Mouse (Mus musculus) hindbrain, postnatal 0 days (tissue): ENCODE results near the gene Slc35f5. TPM values are rescaled to one million over a fixed set of nuclear protein-coding genes. Genes with fewer than 3 reads are reported as not detected.
A peak's percentile ranks its signal among the peaks of the same experiment; 100 is the strongest.

Experiments
- ATAC-seq: fragments of 200-750 bp; cut with Nextera tagmentation; 2 replicates; pipeline ENCODE4 v1.8.0; 2017; ENCODE audit warnings: mild to moderate bottlenecking, moderate TSS enrichment, moderate library complexity
- DNase-seq: peaks from one replicate; pipeline ENCODE4 v3.0.0-alpha.2; 2015; ENCODE audit warnings: low spot score
- H3K27ac ChIP-seq: fragments of 300-500 bp; sonication (generic); 2 replicates; pipeline ENCODE4 v1.5.1; 2014; ENCODE audit warnings: mild to moderate bottlenecking
- H3K27me3 ChIP-seq: fragments of 300-500 bp; sonication (generic); 2 replicates; pipeline ENCODE4 v1.6.1; 2014; ENCODE audit warnings: low read length, mixed read lengths; ENCODE audit not compliant: insufficient read depth
- H3K36me3 ChIP-seq: fragments of 300-500 bp; sonication (generic); 2 replicates; pipeline ENCODE4 v1.6.1; 2014; ENCODE audit warnings: low read length, mixed read lengths; ENCODE audit not compliant: insufficient read depth
- H3K4me1 ChIP-seq: fragments of 300-500 bp; sonication (generic); 2 replicates; pipeline ENCODE4 v1.6.1; 2014; ENCODE audit warnings: antibody characterized with exemption, low read length, mixed read lengths; ENCODE audit not compliant: insufficient read depth
- H3K4me2 ChIP-seq: fragments of 300-500 bp; sonication (generic); 2 replicates; pipeline ENCODE4 v1.6.1; 2014; ENCODE audit warnings: low read depth, mild to moderate bottlenecking, low read length, moderate library complexity, mixed read lengths
- H3K4me3 ChIP-seq: fragments of 300-500 bp; sonication (generic); 2 replicates; pipeline ENCODE4 v1.5.1; 2014; ENCODE audit warnings: low read length
- H3K9ac ChIP-seq: fragments of 300-500 bp; sonication (generic); replicated peaks from 2 replicates; pipeline ENCODE4 v1.6.1; 2014; ENCODE audit warnings: mild to moderate bottlenecking, low read length, moderate library complexity, mixed read lengths
- H3K9me3 ChIP-seq: fragments of 300-500 bp; sonication (generic); 2 replicates; pipeline ENCODE4 v1.6.1; 2016; ENCODE audit warnings: low read length, mixed read lengths
- CTCF ChIP-seq: IDR thresholded peaks from 2 replicates; pipeline ENCODE4 v1.5.1; 2016; ENCODE audit warnings: antibody characterized with exemption, control low read depth, low read depth
- WGBS: fragments of 180-500 bp; shearing (Covaris S2); extraction: QIAGEN DNeasy Blood & Tissue Kit; methylation state at CpG from one replicate; pipeline ENCODE4 v1.1.7; 2014; 5-methylcytosine and 5-hydroxymethylcytosine counted together
- polyA plus RNA-seq: library from polyadenylated mRNA; unstranded; fragments of >200 nt; fragmentation: Nextera tagmentation; extraction: Ambion mirVana; gene quantifications from 2 replicates; pipeline ENCODE4 v1.2.1, GENCODE M21; 2015
- total RNA-seq: library from RNA; depleted of rRNA; stranded (reverse); fragments of >200 nt; gene quantifications from 2 replicates; pipeline ENCODE4 v1.2.3, GENCODE M21; 2014

Slc35f5 gene
- total and polyA plus RNA-seq, 2 experiments from 2014 or later = 16.4 to 34.7 TPM

GRCm38 (mm10) chr1:125568126-125568525 lies 7.7 kb downstream of the Slc35f5 start:
- Histone ChIP-seq H3K9me3 (no peaks in the 10 kb centered on the region), H3K4me2 (no peak overlapping the region), H3K36me3 (peaks cover 33% of the 10 kb centered on the region; the same call in 1 of the 2 replicates), H3K4me3 (no peak overlapping the region), H3K27me3 (no peaks in the 10 kb centered on the region), H3K9ac (no peak overlapping the region), H3K27ac (no peak overlapping the region), H3K4me1 (no peaks in the 10 kb centered on the region)
- DNase-seq (no peak), ATAC-seq (no peak)
- WGBS = 92% methylated on average over 4 of the region's 4 CpGs
- TF ChIP-seq CTCF = no peak

DNA sequence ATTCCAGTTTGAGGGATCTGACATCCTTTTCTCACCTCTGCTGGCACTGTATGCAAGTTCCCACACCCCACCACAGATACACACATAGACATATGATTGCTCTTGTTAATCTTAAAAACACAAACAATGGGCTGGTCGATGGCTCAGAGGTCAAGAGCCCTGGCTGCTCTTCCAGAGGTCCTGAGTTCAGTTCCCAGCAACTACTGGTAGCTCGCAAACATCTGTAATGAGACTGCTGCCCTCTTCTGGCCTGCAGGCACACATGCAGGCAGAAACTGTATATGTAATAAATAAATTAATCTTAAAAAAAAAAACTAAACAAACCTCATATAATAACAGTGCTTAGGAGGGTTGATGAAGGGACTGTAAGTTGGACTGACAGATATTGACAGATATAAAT lies 13.8 kb downstream of the Slc35f5 start:
- 76% methylated on average over 2 of the region's 2 CpGs for WGBS
- Histone ChIP-seq H3K4me1 (no peaks in the 10 kb centered on the region), H3K9ac (no peak overlapping the region), H3K4me3 (no peak overlapping the region), H3K4me2 (no peak overlapping the region), H3K27ac (no peak overlapping the region), H3K36me3 (peaks cover 58% of the 10 kb centered on the region), H3K27me3 (no peaks in the 10 kb centered on the region), H3K9me3 (no peaks in the 10 kb centered on the region)
- peak; percentile 53 for TF ChIP-seq CTCF
- peak; percentile 12 for DNase-seq
- no peak for ATAC-seq

- Histone ChIP-seq H3K4me3 (no peak overlapping the region), H3K4me2 (no peak overlapping the region), H3K4me1 (no peaks in the 10 kb centered on the region), H3K27me3 (no peaks in the 10 kb centered on the region), H3K9me3 (no peaks in the 10 kb centered on the region), H3K27ac (no peak overlapping the region), H3K9ac (no peak overlapping the region), H3K36me3 (peaks cover 51% of the 10 kb centered on the region)
- WGBS = 89% methylated on average over 10 of the region's 10 CpGs
- DNase-seq (no peak), ATAC-seq (no peak)
- no peak for TF ChIP-seq CTCF
Observed at GRCm38 (mm10) chr1:125575458-125576114, 15.2 kb downstream of the Slc35f5 start.

- no peak overlapping the region for H3K4me2 ChIP-seq
- no peaks in the 10 kb centered on the region for H3K9me3 ChIP-seq
- DNase-seq = no peak
- no peaks in the 10 kb centered on the region for H3K27me3 ChIP-seq
- no peaks in the 10 kb centered on the region for H3K4me1 ChIP-seq
- H3K4me3 ChIP-seq = no peak overlapping the region
- no peak for TF ChIP-seq CTCF
- H3K9ac ChIP-seq = no peak overlapping the region
- no peak overlapping the region for H3K27ac ChIP-seq
- H3K36me3 ChIP-seq = peaks cover 49% of the 10 kb centered on the region
- ATAC-seq = no peak
Observed at GRCm38 (mm10) chr1:125576965-125577364, 16.6 kb downstream of the Slc35f5 start.

- Histone ChIP-seq H3K9ac (no peak overlapping the region), H3K4me1 (no peaks in the 10 kb centered on the region), H3K27ac (no peak overlapping the region), H3K4me2 (no peak overlapping the region), H3K9me3 (no peaks in the 10 kb centered on the region), H3K36me3 (peaks cover 44% of the 10 kb centered on the region), H3K4me3 (no peak overlapping the region), H3K27me3 (no peaks in the 10 kb centered on the region)
- ATAC-seq (no peak), DNase-seq (no peak)
- TF ChIP-seq CTCF = no peak
- WGBS = 88% methylated on average over 1 of the region's 1 CpGs
Observed at GRCm38 (mm10) chr1:125578091-125578490, 17.7 kb downstream of the Slc35f5 start.

- H3K4me2 ChIP-seq = no peak overlapping the region
- H3K36me3 ChIP-seq = peaks cover 43% of the 10 kb centered on the region
- no peak overlapping the region for H3K9ac ChIP-seq
- no peak for TF ChIP-seq CTCF
- no peak for ATAC-seq
- no peaks in the 10 kb centered on the region for H3K4me1 ChIP-seq
- H3K27me3 ChIP-seq = no peaks in the 10 kb centered on the region
- WGBS = 98% methylated on average over 3 of the region's 3 CpGs
- no peak overlapping the region for H3K27ac ChIP-seq
- H3K4me3 ChIP-seq = no peak overlapping the region
- H3K9me3 ChIP-seq = no peaks in the 10 kb centered on the region
- DNase-seq = no peak
Observed at GRCm38 (mm10) chr1:125581134-125581533, 20.7 kb downstream of the Slc35f5 start.

GRCm38 (mm10) chr1:125603620-125604019 lies 43.2 kb downstream of the Slc35f5 start:
- H3K4me3 ChIP-seq = no peak overlapping the region
- DNase-seq = no peak
- no peaks in the 10 kb centered on the region for H3K4me1 ChIP-seq
- no peak for ATAC-seq
- H3K9me3 ChIP-seq = peaks cover 4% of the 10 kb centered on the region; the same call in 1 of the 2 replicates
- no peak for TF ChIP-seq CTCF
- 72% methylated on average over 4 of the region's 4 CpGs for WGBS
- no peak overlapping the region for H3K9ac ChIP-seq
- no peak overlapping the region for H3K4me2 ChIP-seq
- no peak overlapping the region for H3K27ac ChIP-seq
- no peaks in the 10 kb centered on the region for H3K36me3 ChIP-seq
- no peaks in the 10 kb centered on the region for H3K27me3 ChIP-seq
